Mouse (Mus musculus): ENCODE measurements around the gene Ticam1.

Gene Ticam1

DNA sequence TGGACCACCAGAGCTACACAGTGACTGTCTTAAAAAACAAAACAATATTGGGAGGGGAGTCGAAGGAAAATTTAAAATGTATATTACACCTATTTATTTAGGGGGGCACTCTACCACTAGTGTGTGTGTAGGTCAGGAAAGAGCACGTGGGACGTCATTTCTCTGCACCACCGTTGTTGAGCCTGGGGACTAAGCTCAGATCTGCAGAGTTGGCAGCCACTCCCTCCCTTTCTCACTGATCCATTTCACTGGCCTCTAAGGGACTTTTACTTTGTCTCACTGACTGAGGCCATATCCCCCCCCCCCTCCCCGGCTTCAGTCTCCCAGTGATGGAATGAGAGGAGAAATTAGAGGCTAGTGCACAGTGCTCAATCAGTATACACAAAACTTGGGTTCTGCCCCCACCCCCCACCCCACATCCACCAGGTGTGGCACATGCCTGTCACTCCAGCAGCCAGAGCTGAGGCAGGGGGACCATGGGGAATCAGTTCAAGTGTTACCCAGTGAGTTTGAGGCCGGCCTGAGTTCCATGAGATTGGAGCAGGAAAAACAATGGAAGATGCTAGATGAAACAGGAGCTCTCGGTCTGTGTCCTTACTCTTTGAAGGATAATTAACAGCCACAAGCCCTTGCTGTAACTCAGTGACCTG lies 15.4 kb upstream of the Ticam1 start:
- CTCF ChIA-PET = interaction anchor here (0.7 to 1.5 kb wide), 4 partner anchors 15 to 170 kb away, joined by 3 to 4 read pairs (median 3); partner anchors contain the start of genes Lrg1 and Ticam1

DNA sequence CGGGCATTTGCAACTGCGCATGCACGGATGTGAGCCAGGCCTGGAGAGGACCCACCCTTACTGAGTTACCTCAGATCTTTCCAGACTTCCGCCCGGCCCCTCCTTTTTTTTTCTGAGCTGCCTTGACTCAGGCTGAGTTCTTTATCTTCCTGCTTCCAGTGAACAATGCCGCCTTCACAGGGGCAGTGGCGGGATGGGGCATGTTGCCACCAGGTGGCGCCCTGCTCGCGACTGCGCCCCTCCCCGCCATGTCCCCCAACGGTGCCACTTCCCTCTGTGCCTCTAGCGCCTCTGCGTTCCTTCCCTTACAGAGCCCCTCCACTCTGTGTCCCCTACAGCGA lies 14.6 kb upstream of the Ticam1 start:
- CTCF ChIA-PET = interaction anchor here (1.4 to 1.5 kb wide), 3 partner anchors 14 to 34 kb away, joined by 3 read pairs; partner anchors contain the start of gene Ticam1

DNA sequence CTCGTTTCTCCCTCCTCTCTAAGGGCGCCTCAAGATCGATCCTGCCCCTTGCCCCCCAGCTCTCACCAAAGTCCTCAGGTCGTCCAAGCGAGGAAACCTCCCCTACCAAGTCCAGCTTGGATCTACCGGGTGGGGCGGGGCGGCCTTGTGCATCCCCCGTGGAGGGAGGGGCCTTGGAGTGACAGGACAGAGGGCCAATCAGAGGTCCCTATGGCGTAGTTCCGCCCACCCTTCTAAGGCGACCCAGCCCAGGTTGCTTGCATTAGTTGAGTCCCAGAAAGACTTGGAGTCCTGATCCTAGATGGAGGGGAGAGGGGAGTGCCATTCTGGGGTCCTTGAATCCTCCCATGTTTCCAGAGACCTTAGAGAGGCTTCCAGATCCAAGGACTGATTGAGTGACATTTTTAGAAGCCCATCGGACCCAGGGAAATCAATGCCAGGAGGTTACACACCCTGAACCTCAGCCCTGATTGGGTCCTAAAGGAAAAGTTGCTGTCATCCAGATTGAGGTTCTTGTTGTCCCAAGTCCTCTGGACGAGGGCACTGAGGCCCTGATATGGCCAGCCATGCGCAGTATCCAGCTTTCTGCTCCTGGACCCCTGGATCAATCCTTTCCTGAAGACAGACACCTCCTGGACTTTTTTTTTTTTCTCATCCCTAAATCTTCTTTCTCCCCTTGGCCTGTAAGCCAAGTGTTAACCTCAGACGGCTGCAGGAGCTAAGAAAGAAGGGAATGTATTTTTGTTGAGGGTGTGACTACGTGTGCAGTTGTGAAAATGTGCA lies 14.0 kb upstream of the Ticam1 start:
- CTCF ChIA-PET = interaction anchor here (1.4 to 1.5 kb wide), 3 partner anchors 14 to 34 kb away, joined by 3 read pairs; partner anchors contain the start of gene Ticam1

DNA sequence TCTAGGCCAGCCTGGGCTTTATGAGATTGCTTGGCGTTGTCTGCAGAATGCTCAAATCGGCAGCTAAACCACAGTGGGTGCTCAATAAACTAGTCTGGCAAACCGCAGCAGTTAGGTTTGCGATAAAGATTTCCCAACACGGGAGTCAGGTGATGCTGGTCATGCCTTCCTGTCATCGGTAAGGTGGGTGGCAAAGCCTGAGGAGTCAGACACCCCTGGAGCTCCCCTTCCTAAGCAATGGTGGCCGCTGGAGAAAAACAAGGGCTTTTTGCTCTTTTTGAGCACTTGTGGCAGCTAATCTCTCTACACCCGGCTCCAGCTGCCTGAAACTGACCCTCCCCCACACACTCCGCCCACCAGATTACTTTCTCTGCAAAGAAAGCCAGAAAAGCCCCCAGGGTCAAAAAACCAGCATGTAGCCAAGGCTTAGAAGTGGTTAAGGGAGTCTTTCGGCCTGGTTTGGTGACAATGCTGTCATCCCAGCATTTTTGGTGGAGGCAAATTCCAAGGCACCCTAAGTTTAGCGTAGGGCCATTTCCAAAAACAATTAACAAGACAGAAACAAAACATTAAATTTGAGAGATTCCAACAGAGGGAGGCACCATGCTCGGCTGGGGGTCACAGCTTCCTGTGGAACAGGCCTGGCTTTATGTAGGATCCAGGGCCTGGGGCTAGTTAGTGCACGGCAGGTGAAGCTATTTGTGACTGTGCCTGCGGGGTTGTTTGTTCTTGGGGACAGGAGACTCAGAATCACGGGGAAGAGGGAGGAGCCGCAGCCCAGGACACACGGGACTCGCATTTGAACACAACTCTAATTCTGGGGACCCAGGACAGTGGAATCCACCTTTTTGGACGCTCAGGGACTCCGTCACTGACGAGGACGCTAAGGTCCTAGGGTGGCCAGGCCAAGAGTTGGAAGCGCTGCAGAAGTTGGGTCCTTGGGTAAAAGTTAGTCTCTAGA lies 13.1 kb upstream of the Ticam1 start:
- CTCF ChIA-PET = no interaction called here

DNA sequence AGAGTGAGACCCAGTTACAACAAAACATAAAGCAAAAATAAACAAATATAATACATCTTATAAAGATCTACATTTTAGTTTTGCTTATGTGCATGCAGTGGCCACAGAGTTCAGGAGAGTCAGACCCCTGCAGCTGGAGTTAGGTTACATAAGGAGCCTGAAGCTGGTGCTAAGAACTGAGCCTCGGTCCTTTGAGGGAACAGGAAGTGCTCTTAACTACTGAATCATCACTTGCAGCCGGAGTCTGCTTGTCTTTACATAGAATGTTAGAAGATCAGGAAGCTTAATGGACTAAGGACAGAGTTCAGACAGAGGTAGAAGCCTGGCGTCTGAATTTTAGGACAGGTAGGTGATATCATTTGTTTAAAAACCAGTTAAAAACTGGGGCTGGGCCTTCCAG lies 12.3 kb upstream of the Ticam1 start:
- CTCF ChIA-PET = no interaction called here

DNA sequence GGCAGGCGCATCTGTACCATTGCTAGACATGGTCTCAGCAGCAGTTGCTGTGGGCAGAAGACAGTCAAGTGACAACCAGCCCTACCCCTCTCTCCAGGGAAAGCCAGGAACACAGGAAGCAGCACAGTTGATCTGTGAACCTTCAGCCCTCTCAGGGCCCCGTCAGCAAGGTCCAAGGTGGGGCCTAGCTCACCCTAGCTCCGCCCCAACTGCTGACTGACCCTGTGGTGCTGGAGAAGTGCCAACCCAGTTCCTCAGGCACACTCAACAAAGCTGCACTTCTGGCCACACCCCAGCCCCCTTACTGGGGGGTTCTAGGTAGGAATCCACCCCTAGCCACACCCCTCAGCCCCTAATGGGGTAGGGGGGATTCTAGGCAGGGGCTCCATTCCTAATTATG lies 11.2 kb upstream of the Ticam1 start:
- CTCF ChIA-PET = interaction anchor here (0.5 to 0.6 kb wide), 2 partner anchors 185 to 332 kb away, joined by 3 to 8 read pairs; no protein-coding TSS in a partner anchor

DNA sequence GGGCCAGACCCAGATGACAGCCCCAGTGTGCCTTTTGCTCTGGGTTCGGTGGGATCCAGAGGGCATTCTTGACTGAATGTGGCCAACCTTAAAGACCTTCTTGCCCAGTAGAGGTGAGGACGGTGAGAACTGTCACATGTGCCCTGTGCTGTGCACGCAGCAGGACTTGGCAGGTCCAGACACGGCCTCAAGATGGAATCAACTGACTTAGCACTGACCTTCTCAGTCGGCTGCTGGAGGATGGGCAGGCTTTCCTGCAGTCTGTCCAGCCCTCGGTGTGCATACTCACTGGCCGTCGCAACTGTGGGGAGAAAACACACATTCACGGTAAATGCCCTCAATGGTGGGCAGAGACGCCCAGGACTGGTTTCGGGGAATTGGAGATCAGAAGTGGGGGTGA lies 9.4 kb upstream of the Ticam1 start:
- CTCF ChIA-PET = no interaction called here

DNA sequence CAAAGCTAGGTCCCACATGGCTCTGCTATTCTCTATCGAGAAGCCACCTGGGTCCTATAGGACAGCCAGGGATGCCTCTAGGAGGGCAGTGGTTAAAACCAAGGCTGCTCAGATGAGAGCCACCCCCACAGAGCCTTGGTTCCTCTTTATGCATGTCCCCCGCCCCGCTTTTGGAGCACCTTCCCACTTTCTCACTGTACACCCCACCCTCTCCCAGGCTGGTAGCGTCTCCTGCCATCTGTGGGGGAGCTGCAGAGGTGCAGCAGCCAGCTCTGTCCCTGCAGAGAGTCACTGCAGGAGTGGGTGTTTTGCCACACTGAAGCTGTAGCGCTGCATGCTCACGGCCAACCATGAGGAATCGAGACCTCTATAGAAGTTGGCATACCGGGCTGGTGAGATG lies 6.7 kb upstream of the Ticam1 start:
- CTCF ChIA-PET = interaction anchor here (0.6 kb wide), 1 partner anchor 149 kb away, joined by 3 read pairs; no protein-coding TSS in a partner anchor

DNA sequence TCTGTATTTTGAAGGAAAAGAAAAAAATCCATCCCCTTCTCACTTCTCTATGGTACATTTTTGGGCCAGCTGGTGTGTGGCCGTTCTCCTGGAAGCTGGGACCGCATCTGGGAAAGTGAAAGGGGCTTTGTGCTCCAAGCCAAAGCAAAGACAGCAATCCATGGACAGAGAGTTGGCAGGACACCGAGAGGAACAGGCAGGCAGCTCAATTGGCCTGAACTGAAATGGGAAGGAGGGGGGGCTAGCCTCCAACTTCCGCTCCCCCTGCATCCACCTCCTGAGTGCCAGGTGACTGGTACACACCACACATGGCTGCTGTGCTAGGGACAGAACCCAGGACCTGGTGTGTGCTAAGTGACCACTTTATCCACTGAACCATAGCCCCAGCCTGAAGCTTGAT lies 6.2 kb upstream of the Ticam1 start:
- CTCF ChIA-PET = no interaction called here

DNA sequence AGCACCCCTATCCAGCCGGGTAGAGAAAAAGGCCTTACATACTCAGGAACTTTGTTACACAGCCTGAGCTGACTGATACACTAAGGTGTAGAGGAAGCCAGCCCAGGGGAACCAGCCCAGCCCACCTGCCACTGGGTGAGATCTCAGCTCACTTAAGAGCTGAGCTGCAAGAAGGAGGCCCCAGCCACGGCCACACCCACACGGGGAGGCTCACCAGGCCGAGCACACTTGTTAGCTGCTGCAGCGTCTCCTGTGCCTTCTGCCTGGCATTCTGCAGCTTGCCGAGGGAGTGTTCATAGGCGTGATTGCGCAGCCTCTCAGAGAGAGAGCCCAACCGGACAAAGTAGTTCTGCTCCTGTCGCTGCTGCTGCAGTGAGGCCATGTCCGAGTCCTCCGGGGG lies 4.6 kb upstream of the Ticam1 start:
- CTCF ChIA-PET = no interaction called here

DNA sequence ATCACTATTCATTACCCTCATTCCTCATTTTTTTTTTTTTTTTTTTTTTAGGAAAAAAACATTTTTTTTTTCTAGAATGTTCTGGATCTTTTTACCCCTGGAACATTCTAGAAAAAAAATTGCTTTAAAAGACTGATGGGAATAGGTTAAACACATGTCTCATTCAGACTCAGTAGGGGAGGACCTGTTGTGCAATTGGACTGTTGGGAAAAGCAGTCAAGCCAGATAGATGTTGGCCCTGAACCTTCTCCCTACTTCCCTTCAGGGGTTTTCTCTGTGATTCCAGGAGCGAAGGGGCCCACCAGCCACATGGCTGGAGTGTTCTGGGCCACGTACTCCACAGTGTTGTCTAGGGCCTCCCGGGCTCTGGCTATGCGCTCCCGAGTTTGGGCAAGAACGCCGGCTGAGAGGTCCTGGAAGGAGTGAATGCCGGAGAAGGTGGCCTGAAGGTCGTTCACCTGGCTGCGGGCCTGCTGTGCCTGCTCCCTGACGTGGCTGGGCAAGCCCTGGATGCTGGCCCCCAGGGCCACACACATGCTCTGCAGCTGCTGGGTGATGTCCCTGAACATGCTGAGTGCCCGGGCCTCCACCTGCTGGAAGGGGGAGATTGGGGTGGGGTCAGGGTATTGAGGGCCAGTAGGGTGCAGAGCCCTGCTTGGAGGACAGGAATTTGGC lies 3.0 kb upstream of the Ticam1 start:
- CTCF ChIA-PET = interaction anchor here (0.6 to 1.5 kb wide), 3 partner anchors 15 to 148 kb away, joined by 7 to 12 read pairs (median 7); no protein-coding TSS in a partner anchor

DNA sequence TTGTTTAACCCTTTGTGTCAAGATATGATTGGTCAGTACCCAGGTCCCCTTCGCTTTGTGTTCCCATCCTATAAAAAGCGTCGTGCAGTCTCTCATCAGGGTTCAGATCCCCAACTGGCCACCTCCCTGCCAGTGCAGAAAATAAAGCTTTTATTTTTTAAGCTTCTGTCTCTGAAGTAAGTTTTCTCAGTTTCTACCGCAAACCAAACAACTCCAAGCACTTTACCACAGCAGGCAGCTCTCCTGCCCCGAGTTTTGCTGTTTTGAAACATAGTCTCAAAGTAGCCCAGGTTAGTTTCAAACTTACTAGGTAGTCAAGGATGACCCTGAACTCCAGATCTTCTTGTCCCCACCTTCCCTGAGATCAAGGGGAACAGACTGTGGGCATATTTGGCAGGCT lies 1.8 kb upstream of the Ticam1 start:
- CTCF ChIA-PET = interaction anchor here (1.2 to 1.5 kb wide), 2 partner anchors 14 to 72 kb away, joined by 7 to 12 read pairs; no protein-coding TSS in a partner anchor

DNA sequence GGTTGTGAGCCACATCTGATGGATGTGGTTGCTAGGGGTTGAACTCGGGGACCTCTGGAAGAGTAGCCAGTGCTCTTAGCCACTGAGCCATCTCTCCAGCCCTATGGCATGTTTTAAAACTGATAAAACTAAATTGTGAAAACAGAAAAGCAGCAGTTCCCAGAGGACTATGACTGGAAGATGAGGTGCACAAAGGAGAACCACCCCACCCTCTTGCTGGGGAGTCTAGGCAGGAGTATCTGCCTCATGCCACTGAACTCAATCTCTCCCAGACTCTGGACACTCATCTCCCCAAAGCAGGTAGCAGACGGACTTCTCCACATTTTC lies 944 bp upstream of the Ticam1 start:
- CTCF ChIA-PET = interaction anchor here (1.2 kb wide), 1 partner anchor 13 kb away, joined by 3 read pairs; no protein-coding TSS in a partner anchor

DNA sequence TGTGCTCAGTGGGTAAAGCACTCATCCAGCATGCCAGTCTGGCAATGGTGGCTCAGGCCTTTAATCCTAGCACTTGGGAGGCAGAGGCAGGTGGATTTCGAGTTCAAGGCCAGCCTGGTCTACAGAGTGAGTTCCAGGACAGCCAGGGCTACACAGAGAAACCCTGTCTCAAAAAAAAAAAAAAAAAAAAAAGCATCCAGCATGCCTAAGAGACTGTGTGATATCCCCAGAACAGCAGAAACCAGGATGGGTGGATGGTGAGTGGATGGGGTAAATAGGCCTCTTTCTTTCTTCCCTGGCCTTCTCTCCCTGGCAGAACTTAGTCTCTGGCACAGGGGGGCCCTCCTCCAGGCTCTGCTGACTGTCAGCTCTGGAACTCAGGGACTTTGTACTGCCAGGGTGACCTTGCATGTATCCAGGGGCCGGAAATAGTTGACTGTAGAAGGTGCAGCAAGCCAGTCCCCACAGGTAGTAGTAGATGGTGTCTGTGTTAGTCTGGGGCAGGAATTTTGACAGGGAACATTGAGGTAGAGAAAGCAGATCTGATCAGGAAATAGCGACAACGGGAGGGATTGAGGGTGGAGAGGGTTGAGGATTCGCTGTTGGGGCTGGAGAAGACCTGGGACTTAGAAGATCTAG lies 625 bp downstream of the Ticam1 start:
- CTCF ChIA-PET = no interaction called here

DNA sequence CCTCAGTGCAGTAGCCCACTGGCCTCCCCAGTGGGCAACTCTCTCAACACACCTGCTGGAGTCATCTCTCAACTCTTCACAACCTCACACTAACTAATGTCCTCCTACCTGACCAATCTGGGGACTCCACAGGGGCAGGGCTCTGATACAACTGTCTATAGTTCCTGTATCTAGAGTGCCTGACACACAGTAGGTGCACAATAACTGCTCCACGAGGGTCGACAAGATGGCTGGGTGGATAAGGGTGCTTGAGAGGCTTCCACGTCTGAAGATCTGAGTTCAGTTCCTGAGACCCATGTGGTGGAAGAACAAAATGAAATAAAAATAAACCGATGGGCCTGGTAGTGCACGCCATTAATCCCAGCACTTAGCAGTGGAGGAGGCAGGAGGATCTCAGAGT lies 2.6 kb downstream of the Ticam1 start:
- CTCF ChIA-PET = no interaction called here

DNA sequence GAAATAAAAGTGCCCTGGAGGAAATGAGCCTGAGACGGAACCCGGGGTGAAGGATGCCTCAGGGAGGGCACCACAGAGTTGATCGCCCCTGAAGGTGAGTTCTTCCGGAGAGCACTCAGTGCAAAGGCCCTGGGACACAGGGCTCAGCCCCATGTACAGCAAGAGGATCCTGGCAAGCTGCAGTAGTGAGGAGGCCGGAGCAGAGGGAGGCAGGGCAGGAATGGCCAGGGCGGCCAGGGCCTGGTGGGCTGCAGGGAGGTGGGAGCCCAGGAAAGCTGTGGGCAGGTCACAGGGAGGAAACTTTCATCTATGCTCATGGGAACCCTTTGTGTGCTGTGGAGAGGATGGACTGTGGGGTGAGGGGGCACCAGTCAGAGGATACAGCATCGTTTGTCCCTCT lies 3.1 kb downstream of the Ticam1 start:
- CTCF ChIA-PET = no interaction called here

DNA sequence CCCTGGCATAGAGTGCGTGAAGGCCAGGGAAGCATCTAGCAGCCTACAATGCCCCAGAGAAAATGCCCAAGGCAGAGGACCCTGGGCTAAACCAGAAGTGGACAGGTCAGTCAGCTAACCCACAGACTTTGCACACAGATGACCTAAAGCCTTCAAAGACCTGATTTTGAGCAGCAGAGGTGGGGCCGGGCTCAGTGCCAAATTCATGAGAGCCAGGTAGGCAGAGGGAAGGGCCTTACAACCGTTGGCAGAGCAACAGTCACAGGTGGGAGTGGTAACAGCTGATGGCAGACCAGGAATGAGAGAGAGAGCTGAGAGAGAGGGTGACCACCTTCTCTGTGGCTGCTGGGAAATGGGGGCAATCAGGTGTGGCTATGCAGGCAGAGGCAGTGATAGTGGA lies 3.9 kb downstream of the Ticam1 start:
- CTCF ChIA-PET = no interaction called here

DNA sequence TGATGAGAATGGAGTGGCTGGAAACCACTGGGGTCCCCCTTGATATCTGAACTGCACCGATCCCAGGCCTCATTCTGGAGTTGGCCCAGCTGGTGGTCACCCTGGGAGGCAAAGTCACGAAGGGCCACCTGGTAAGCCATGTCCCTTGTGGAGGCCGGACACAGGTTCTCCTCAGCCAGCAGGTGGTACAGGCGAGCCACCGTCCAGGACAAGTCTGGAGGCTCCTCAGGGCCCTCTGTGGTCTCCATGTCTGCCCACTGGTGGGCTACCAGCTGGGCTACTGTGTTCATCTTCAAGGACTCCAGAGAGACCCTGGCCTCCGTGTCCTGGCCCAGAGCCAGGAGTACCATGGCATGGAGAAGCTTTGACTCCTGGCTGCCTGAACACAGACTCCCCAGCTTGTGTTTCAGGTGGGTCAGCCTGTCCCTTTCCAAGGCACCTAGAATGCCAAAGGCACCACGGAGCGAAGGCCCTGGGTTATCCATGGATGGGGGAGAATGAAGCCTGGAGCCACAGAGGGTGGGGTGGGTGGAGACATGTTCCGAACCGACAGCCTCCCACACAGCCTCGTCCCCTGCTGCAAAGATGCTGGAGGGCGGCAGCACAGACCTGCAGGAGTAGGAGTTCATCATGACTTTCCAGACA lies 4.9 kb downstream of the Ticam1 start:
- CTCF ChIA-PET = no interaction called here

DNA sequence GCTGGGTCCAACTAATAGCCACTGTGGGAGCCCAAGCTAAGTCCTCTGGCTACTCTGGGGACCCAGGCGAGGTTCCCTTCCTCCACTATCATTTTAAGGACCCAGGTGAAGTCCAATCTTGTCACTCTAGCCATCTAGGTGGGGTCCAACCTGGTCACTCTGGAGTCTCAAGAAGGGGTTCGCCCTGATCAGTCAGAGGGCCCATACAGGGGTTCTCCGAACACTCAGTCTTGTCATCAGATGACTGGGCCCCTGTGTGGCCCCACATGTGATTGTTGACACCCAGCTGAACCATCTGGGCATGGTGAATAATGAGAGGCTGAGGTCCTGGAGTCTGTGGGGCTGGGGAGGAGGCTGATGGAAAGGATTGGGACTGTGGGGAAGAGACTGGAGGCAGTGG lies 6.8 kb downstream of the Ticam1 start:
- CTCF ChIA-PET = interaction anchor here (1.5 kb wide), 1 partner anchor 14 kb away, joined by 5 read pairs; no protein-coding TSS in a partner anchor

DNA sequence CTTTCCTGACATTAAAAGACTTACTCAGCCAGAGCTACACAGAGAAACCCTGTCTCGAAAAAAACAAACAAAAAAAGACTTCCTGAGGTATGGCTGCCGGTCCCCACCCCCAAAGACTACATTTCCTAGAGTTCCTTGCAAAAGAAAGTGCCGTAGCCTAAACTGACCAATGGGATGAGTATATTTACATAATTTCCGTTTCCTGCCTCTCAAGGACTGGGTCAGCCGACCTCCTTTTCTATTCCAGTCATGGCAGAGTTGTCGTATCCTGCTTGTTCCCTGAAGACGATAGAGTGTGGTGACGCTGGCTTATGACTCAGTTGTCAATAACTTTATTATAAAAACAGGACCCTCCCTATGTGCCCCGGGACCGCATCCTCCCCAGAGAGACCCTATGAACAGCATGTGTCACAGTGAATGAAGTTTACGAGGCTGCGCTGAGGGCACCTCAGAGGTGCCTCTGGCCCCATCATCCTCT lies 7.4 kb downstream of the Ticam1 start:
- CTCF ChIA-PET = interaction anchor here (1.5 kb wide), 1 partner anchor 14 kb away, joined by 5 read pairs; no protein-coding TSS in a partner anchor

Measured in spleen, embryonic (tissue).